ENCODE assay signal across 7 mouse cellular contexts in genomic region chrX:21293666-21294065, GRCm38 (mm10).
A peak's percentile ranks its signal among the peaks of the same experiment; 100 is the strongest.
DNase-seq lines count a peak whose midpoint lies in the region; ATAC-seq and TF ChIP-seq lines count a peak whose summit lies in the region.

No protein-coding gene starts in this region.

- TF ChIP-seq CTCF in MEL (IDR thresholded peaks at IDR 0.05 in 2 of 3, conservative IDR thresholded peaks at IDR 0.05 in 1 of 3; ENCODE audit: control insufficient read depth in 1 of 3, insufficient read depth in 1 of 3, low read depth in 2 of 3, low read length in 3 of 3, poor library complexity in 1 of 3, severe bottlenecking in 1 of 3), result peak; percentile 60 to 70 (median 67)
- peak; percentile 76 for TF ChIP-seq CTCF in stomach, postnatal 0 days (IDR thresholded peaks at IDR 0.05; ENCODE audit: low read depth)

- H3K27ac ChIP-seq in hindbrain, embryonic 14.5 days, result no peak overlapping the region
- no peak overlapping the region for H3K27ac ChIP-seq in hindbrain, embryonic 13.5 days
- H3K27ac ChIP-seq in MEL (ENCODE audit: control insufficient read depth, low read depth, low read length), result no peak overlapping the region
- H3K27ac ChIP-seq in stomach, postnatal 0 days (replicated peaks), result no peak overlapping the region

- no peak overlapping the region for H3K4me3 ChIP-seq in hindbrain, embryonic 14.5 days (replicated peaks; ENCODE audit: low read length)
- H3K4me3 ChIP-seq in hindbrain, embryonic 13.5 days, result no peak overlapping the region
- no peak overlapping the region for H3K4me3 ChIP-seq in MEL (ENCODE audit: control insufficient read depth in 1 of 2, insufficient read depth in 1 of 2, low read depth in 2 of 2, low read length in 2 of 2)
- H3K4me3 ChIP-seq in stomach, postnatal 0 days (ENCODE audit: low read depth, low read length), result no peak overlapping the region

- ATAC-seq in hindbrain, embryonic 14.5 days (ENCODE audit: low FRiP score), result no peak
- no peak for ATAC-seq in hindbrain, embryonic 13.5 days (ENCODE audit: low FRiP score)
- no peak for ATAC-seq in stomach, postnatal 0 days (ENCODE audit: low FRiP score, low TSS enrichment)

- TF ChIP-seq EP300 in MEL (IDR thresholded peaks at IDR 0.05; ENCODE audit: low read depth in 1 of 2, low read length in 2 of 2), result no peak
- TF ChIP-seq EP300 in stomach, postnatal 0 days (optimal IDR thresholded peaks at IDR 0.05), result no peak

- WGBS in hindbrain, embryonic 14.5 days, result 8% methylated on average over 5 of the region's 5 CpGs
- 15% methylated on average over 5 of the region's 5 CpGs for WGBS in hindbrain, embryonic 13.5 days
- 17% methylated on average over 5 of the region's 5 CpGs for WGBS in stomach, postnatal 0 days

- no peaks in the 10 kb centered on the region for H3K27me3 ChIP-seq in hindbrain, embryonic 14.5 days (ENCODE audit: control insufficient read depth, insufficient read depth, low read length)
- H3K27me3 ChIP-seq in hindbrain, embryonic 13.5 days, result no peaks in the 10 kb centered on the region
- H3K27me3 ChIP-seq in MEL (ENCODE audit: control insufficient read depth in 1 of 2, insufficient read depth in 2 of 2, low read length in 2 of 2), result no peaks in the 10 kb centered on the region
- H3K27me3 ChIP-seq in stomach, postnatal 0 days (ENCODE audit: control insufficient read depth, insufficient read depth, low read length), result no peaks in the 10 kb centered on the region

- peak; percentile 10 for TF ChIP-seq RAD21 in MEL (IDR thresholded peaks at IDR 0.05; ENCODE audit: low read depth, low read length)

- H3K4me2 ChIP-seq in hindbrain, embryonic 14.5 days (replicated peaks), result no peak overlapping the region
- H3K4me2 ChIP-seq in hindbrain, embryonic 13.5 days, result no peak overlapping the region
- H3K4me2 ChIP-seq in stomach, postnatal 0 days (replicated peaks; ENCODE audit: low read depth), result no peak overlapping the region

- no peak for TF ChIP-seq POLR2A in MEL (IDR thresholded peaks at IDR 0.05; ENCODE audit: control insufficient read depth in 1 of 2, insufficient read depth in 1 of 2, low read depth in 1 of 2, low read length in 2 of 2, poor library complexity in 1 of 2)

- H3K9me3 ChIP-seq in hindbrain, embryonic 14.5 days (ENCODE audit: control insufficient read depth, low read length), result no peaks in the 10 kb centered on the region
- no peaks in the 10 kb centered on the region for H3K9me3 ChIP-seq in hindbrain, embryonic 13.5 days
- no peaks in the 10 kb centered on the region for H3K9me3 ChIP-seq in MEL (replicated peaks; ENCODE audit: insufficient read depth, low read length)
- no peaks in the 10 kb centered on the region for H3K9me3 ChIP-seq in stomach, postnatal 0 days (ENCODE audit: control insufficient read depth, low read length)

- H3K9ac ChIP-seq in hindbrain, embryonic 14.5 days, result no peak overlapping the region
- H3K9ac ChIP-seq in hindbrain, embryonic 13.5 days, result no peak overlapping the region
- H3K9ac ChIP-seq in MEL (ENCODE audit: control insufficient read depth, low read depth, low read length, poor library complexity, severe bottlenecking), result no peak overlapping the region
- no peak overlapping the region for H3K9ac ChIP-seq in stomach, postnatal 0 days (ENCODE audit: low read length)

- no peaks in the 10 kb centered on the region for H3K4me1 ChIP-seq in hindbrain, embryonic 14.5 days (replicated peaks; ENCODE audit: control insufficient read depth, insufficient read depth, low read length)
- no peaks in the 10 kb centered on the region for H3K4me1 ChIP-seq in hindbrain, embryonic 13.5 days (replicated peaks)
- no peaks in the 10 kb centered on the region for H3K4me1 ChIP-seq in MEL (ENCODE audit: control insufficient read depth in 1 of 2, insufficient read depth in 2 of 2, low read length in 2 of 2)
- H3K4me1 ChIP-seq in stomach, postnatal 0 days (replicated peaks; ENCODE audit: control insufficient read depth, insufficient read depth), result no peaks in the 10 kb centered on the region

- H3K79me2 ChIP-seq in MEL (ENCODE audit: control insufficient read depth, insufficient read depth, low read length, poor library complexity), result no peaks in the 10 kb centered on the region

- DNase-seq in hindbrain, embryonic 14.5 days (ENCODE audit: low spot score), result peak; percentile 55
- DNase-seq in A20 (ENCODE audit: low read depth, low spot score) (peak; percentile 38), MEL (ENCODE audit: low read depth, low spot score) (peak; percentile 38)
- peak; percentile 54 to 73 for DNase-seq in cerebellum, postnatal 14 days
- DNase-seq in layer of hippocampus, postnatal 10 days (ENCODE audit: low spot score in 2 of 2), result peak; percentile 18 to 19
- DNase-seq in stomach, postnatal 0 days (ENCODE audit: low spot score), result peak; percentile 55

- H3K36me3 ChIP-seq in hindbrain, embryonic 14.5 days (replicated peaks; ENCODE audit: control insufficient read depth, insufficient read depth), result no peaks in the 10 kb centered on the region
- no peaks in the 10 kb centered on the region for H3K36me3 ChIP-seq in hindbrain, embryonic 13.5 days
- no peaks in the 10 kb centered on the region for H3K36me3 ChIP-seq in MEL (ENCODE audit: control insufficient read depth in 1 of 2, insufficient read depth in 2 of 2, low read length in 2 of 2)
- no peaks in the 10 kb centered on the region for H3K36me3 ChIP-seq in stomach, postnatal 0 days (ENCODE audit: control insufficient read depth, insufficient read depth, low read length)

TF ChIP-seq in MEL, 35 proteins besides CTCF, POLR2A, EP300 and RAD21:
- TF ChIP-seq SMC3 (IDR thresholded peaks at IDR 0.05; ENCODE audit: low read depth, low read length) (peak; percentile 41), POLR2AphosphoS5 (IDR thresholded peaks at IDR 0.05; ENCODE audit: borderline replicate concordance, low read depth, low read length) (no peak)
